Mouse (Mus musculus) gastrocnemius, postnatal 25 days (tissue): ENCODE results near the gene Cep128. TPM values are rescaled to one million over a fixed set of nuclear protein-coding genes. Genes with fewer than 3 reads are reported as not detected.

Source experiments
- DNase-seq: peaks from one replicate; pipeline ENCODE4 v3.0.0; 2022
- microRNA-seq, 2 experiments: library from miRNA; unstranded; fragments of <30 nt; microRNA quantifications; one replicate each; pipeline ENCODE4 v1.2.0; 2021; ENCODE audit warnings: borderline replicate concordance in 2 of 2
- total RNA-seq, 2 experiments: library from RNA; stranded (reverse); gene quantifications; 1 replicate in 1 of 2; 2 replicates in 1 of 2; pipeline ENCODE4 v1.2.3; 2021

The Cep128 gene
- total RNA-seq, 2 experiments from 2014 or later: 0.69 to 0.80 TPM

- DNase-seq: no peak
Observed at GRCm38 (mm10) chr12:90954740-90955473, 429.3 kb downstream of the Cep128 start.

Small RNA genes within 50 kb of the gene (microRNA-seq; reads per million reads assigned to microRNA genes)
- gene Gm44370: 0 reads per million in 2 experiments

Other genes starting within 250 kb of the Cep128 start
- gene Tshr, start 154 bp upstream of the Cep128 start, total RNA-seq: 1 to 10 TPM in 1 of 2 experiments, under 1 TPM in 1; 0.36 to 2.1 TPM
- 10 to 100 TPM; 19.4 to 22.7 TPM for gene Gtf2a1, start 206.1 kb upstream of the Cep128 start, total RNA-seq